ENCODE assay signal across 8 mouse cellular contexts in the genomic region with DNA sequence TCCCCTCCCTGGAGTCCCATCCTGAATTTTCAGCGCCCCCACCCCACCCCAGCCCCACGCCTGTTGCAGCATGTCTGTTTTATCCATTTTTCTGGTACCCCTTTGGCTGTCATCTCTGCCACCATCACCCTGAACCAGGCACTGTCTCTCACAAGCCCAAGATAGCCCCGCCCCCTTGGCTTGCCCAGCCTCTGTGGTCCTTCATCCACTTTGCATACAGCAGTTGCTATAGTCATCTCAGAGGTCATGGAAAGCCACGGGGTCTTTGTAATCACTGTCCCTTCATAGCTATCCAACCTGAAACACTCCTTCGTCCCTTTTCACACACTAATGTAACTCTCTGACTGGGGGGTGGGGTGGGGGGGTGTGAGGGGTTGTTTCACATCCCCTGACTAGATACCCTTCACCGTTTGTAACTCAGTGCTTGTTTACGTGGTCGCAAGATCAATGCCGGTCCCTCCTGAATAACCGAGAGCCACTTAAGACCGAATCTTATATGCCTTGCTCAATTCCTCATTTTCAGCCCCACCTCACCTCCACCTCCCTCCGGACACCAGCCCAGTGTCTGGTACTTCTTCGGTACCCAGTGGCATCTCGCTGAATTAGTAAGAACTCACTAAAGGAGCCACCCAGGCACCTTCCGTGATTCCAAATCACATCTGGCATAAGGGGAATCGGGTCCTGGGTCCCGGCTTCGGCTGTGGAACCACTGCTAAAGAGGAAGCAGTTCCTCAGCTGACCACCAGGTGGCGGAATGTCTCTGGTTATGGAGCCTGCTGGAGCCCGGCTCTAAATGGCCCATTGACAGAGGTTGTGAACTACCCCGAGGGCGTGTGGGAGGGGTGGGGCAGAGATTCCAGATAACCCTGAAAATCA. TPM values are rescaled to one million over a fixed set of nuclear protein-coding genes. Genes with fewer than 3 reads are reported as not detected.
DNase-seq lines count a peak whose midpoint lies in the region; ATAC-seq and TF ChIP-seq lines count a peak whose summit lies in the region.

No protein-coding gene starts in this region.

- H3K9ac ChIP-seq in lung, embryonic 15.5 days = no peak overlapping the region

- TF ChIP-seq CTCF in G1E (IDR thresholded peaks at IDR 0.05; ENCODE audit: low read depth, low read length) = peak; percentile 95
- TF ChIP-seq CTCF in thymus, adult 2 months (IDR thresholded peaks at IDR 0.05; ENCODE audit: borderline replicate concordance, control insufficient read depth, extremely low read depth, insufficient read depth, low read length, poor library complexity) = peak; percentile 98

- no peak overlapping the region for H3K4me3 ChIP-seq in G1E (ENCODE audit: low read depth, low read length)
- H3K4me3 ChIP-seq in hindbrain, embryonic 10.5 days = peak overlapping the region; percentile 36
- H3K4me3 ChIP-seq in lung, embryonic 15.5 days = no peak overlapping the region
- no peak overlapping the region for H3K4me3 ChIP-seq in thymus, adult 2 months (ENCODE audit: control insufficient read depth, insufficient read depth, low read length)

- peaks cover 41% of the 10 kb centered on the region for H3K27me3 ChIP-seq in G1E (ENCODE audit: insufficient read depth, low read length)
- H3K27me3 ChIP-seq in hindbrain, embryonic 10.5 days (ENCODE audit: insufficient read depth, poor library complexity, severe bottlenecking) = peaks cover 42% of the 10 kb centered on the region
- peaks cover 17% of the 10 kb centered on the region; the same call in 1 of the 2 replicates for H3K27me3 ChIP-seq in lung, embryonic 15.5 days
- H3K27me3 ChIP-seq in thymus, adult 2 months (ENCODE audit: control insufficient read depth, insufficient read depth, low read length) = no peaks in the 10 kb centered on the region

- peaks cover 10% of the 10 kb centered on the region for H3K4me1 ChIP-seq in G1E (ENCODE audit: insufficient read depth, low read depth, low read length)
- peaks cover 16% of the 10 kb centered on the region for H3K4me1 ChIP-seq in hindbrain, embryonic 10.5 days (replicated peaks)
- H3K4me1 ChIP-seq in lung, embryonic 15.5 days = peaks cover 8% of the 10 kb centered on the region
- H3K4me1 ChIP-seq in thymus, adult 2 months (replicated peaks; ENCODE audit: control insufficient read depth, insufficient read depth, low read length) = peaks cover 2% of the 10 kb centered on the region; the same call in 1 of the 2 replicates

- H3K27ac ChIP-seq in hindbrain, embryonic 10.5 days = 0 out of 2 replicates have a peak overlapping the region, but pooled peaks have one; percentile 29
- no peak overlapping the region for H3K27ac ChIP-seq in lung, embryonic 15.5 days
- no peak overlapping the region for H3K27ac ChIP-seq in thymus, adult 2 months (ENCODE audit: control insufficient read depth, insufficient read depth, low read length)

- no peak for TF ChIP-seq POLR2A in thymus, adult 2 months (IDR thresholded peaks at IDR 0.05; ENCODE audit: control insufficient read depth, extremely low read depth, insufficient read depth, low read length, poor library complexity)

- peak; percentile 58 for ATAC-seq in G1E (ENCODE audit: extremely low read depth, insufficient number of reproducible peaks, low FRiP score, poor library complexity, severe bottlenecking)
- peak; percentile 69 for ATAC-seq in frontal cortex, adult (ENCODE audit: low TSS enrichment)
- ATAC-seq in lung, embryonic 15.5 days (ENCODE audit: borderline replicate concordance, extremely low read depth, low FRiP score, low TSS enrichment) = peak; percentile 69; the same call in 1 of the 2 replicates

- 17% methylated on average over 22 of the region's 22 CpGs for WGBS in hindbrain, embryonic 10.5 days
- 11% methylated on average over 22 of the region's 22 CpGs for WGBS in lung, embryonic 15.5 days
- WGBS in thymus, adult 2 months = 11% methylated on average over 22 of the region's 22 CpGs

- H3K36me3 ChIP-seq in G1E (replicated peaks) = no peaks in the 10 kb centered on the region
- H3K36me3 ChIP-seq in hindbrain, embryonic 10.5 days = no peaks in the 10 kb centered on the region
- H3K36me3 ChIP-seq in lung, embryonic 15.5 days = no peaks in the 10 kb centered on the region
- H3K36me3 ChIP-seq in thymus, adult 2 months (ENCODE audit: control insufficient read depth, insufficient read depth, low read length) = no peaks in the 10 kb centered on the region

- H3K4me2 ChIP-seq in lung, embryonic 15.5 days = peak overlapping the region; percentile 42

- no peaks in the 10 kb centered on the region for H3K9me3 ChIP-seq in G1E (replicated peaks)
- H3K9me3 ChIP-seq in hindbrain, embryonic 10.5 days = no peaks in the 10 kb centered on the region
- no peaks in the 10 kb centered on the region for H3K9me3 ChIP-seq in lung, embryonic 15.5 days

- peak; percentile 86 for DNase-seq in G1E (ENCODE audit: low spot score)
- peak; percentile 81 for DNase-seq in cerebellum, adult 8-10 months
- peak; percentile 91 for DNase-seq in hindbrain, embryonic 10.5 days (ENCODE audit: low spot score)
- peak; percentile 85 for DNase-seq in layer of hippocampus, adult 9-10 months (ENCODE audit: low spot score)
- DNase-seq in ovary, adult 18-20 months (ENCODE audit: low spot score) = peak; percentile 64
- DNase-seq in thymus, adult 2 months = peak; percentile 87

RNA-seq across cellular contexts. Expression of a gene that starts 19.2 kb away (rescaled TPM):
- total RNA-seq in G1E (2014; fragmentation: Nextera tagmentation) = not detected in 2 replicates
- not detected in 2 replicates for total RNA-seq in G1E (2017)
- polyA plus RNA-seq in G1E (2012) = 0.10 and 0.11 TPM in 2 replicates
- polyA plus RNA-seq in hindbrain, embryonic 10.5 days (2016; fragmentation: Nextera tagmentation; extraction: Ambion mirVana) = 0.60 and 0.64 TPM in 2 replicates
- 2.0 and 2.2 TPM in 2 replicates for polyA plus RNA-seq in lung, embryonic 15.5 days (2015; fragmentation: Nextera tagmentation; extraction: Ambion mirVana)
- 4.2 and 6.5 TPM in 2 replicates for polyA plus RNA-seq in thymus, adult 2 months (2012; rRNA removed)

RNA-seq across cellular contexts. Expression of a gene that starts 51.8 kb away (rescaled TPM):
- total RNA-seq in G1E (2014; fragmentation: Nextera tagmentation) (84.4 and 85.0 TPM in 2 replicates), G1E (2017) (34.6 and 34.7 TPM in 2 replicates)
- 40.1 and 48.0 TPM in 2 replicates for polyA plus RNA-seq in G1E (2012)
- polyA plus RNA-seq in hindbrain, embryonic 10.5 days (2016; fragmentation: Nextera tagmentation; extraction: Ambion mirVana) = 80.4 and 90.3 TPM in 2 replicates
- polyA plus RNA-seq in lung, embryonic 15.5 days (2015; fragmentation: Nextera tagmentation; extraction: Ambion mirVana) = 95.4 and 106 TPM in 2 replicates
- polyA plus RNA-seq in thymus, adult 2 months (2012; rRNA removed) = 237 and 275 TPM in 2 replicates
